Mouse (Mus musculus) embryonic fibroblast, embryonic 13.5 days (primary cell): ENCODE measurements around the gene Rab40c. TPM values are rescaled to one million over a fixed set of nuclear protein-coding genes. Genes with fewer than 3 reads are reported as not detected.

Experiments
- H3K27ac ChIP-seq: 2 replicates; pipeline ENCODE4 v1.5.1; 2012; ENCODE audit warnings: low read length, control low read depth, inconsistent platforms; ENCODE audit not compliant: insufficient read depth
- H3K4me1 ChIP-seq: 2 replicates; pipeline ENCODE4 v1.6.1; 2011; ENCODE audit warnings: low read length; ENCODE audit not compliant: control insufficient read depth, insufficient read depth
- H3K4me3 ChIP-seq: 2 replicates; pipeline ENCODE4 v1.5.1; 2011; ENCODE audit warnings: mild to moderate bottlenecking, control low read depth, low read length; ENCODE audit not compliant: insufficient read depth
- CTCF ChIP-seq: IDR thresholded peaks from 2 replicates; pipeline ENCODE4 v1.5.1; 2011; ENCODE audit warnings: mild to moderate bottlenecking, control low read depth, low read length, moderate library complexity, borderline replicate concordance; ENCODE audit not compliant: insufficient read depth
- POLR2A ChIP-seq: IDR thresholded peaks from 2 replicates; pipeline ENCODE4 v1.6.1; 2011; ENCODE audit warnings: low read depth, mild to moderate bottlenecking, control low read depth, low read length, moderate library complexity
- polyA plus RNA-seq: library from polyadenylated mRNA; stranded (reverse); fragments of >200 nt; gene quantifications from 2 replicates; pipeline ENCODE4 v1.2.4, GENCODE M21; 2011; ENCODE audit warnings: low read depth; ENCODE audit not compliant: missing spikeins, insufficient read length

Gene Rab40c
- polyA plus RNA-seq, 1 experiment, result 21.5 TPM

- Histone ChIP-seq H3K27ac (no peak overlapping the region), H3K4me1 (peaks cover 3% of the 10 kb centered on the region; the same call in 1 of the 2 replicates), H3K4me3 (no peak overlapping the region)
- TF ChIP-seq CTCF (no peak), POLR2A (no peak)
Observed at GRCm38 (mm10) chr17:25925348-25925747, 5.8 kb upstream of the Rab40c start.

- Histone ChIP-seq H3K4me3 (no peak overlapping the region), H3K27ac (no peak overlapping the region), H3K4me1 (peaks cover 12% of the 10 kb centered on the region)
- TF ChIP-seq POLR2A, result no peak
- TF ChIP-seq CTCF, result no peak
Observed at GRCm38 (mm10) chr17:25922120-25922519, 2.6 kb upstream of the Rab40c start.

- peaks cover 13% of the 10 kb centered on the region for H3K4me1 ChIP-seq
- peak overlapping the region; percentile 63 for H3K4me3 ChIP-seq
- no peak for TF ChIP-seq CTCF
- peak; percentile 77; the same call in 1 of the 2 replicates for TF ChIP-seq POLR2A
- H3K27ac ChIP-seq, result peak overlapping the region; percentile 89
Observed at GRCm38 (mm10) chr17:25919786-25920642, 487 bp upstream of the Rab40c start.

- H3K27ac ChIP-seq, result peak overlapping the region; percentile 50
- TF ChIP-seq CTCF (no peak), POLR2A (no peak)
Observed at GRCm38 (mm10) chr17:25918037-25918750, 1.3 kb downstream of the Rab40c start.

GRCm38 (mm10) chr17:25916931-25917647, 2.4 kb downstream of the Rab40c start:
- peaks cover 13% of the 10 kb centered on the region for H3K4me1 ChIP-seq
- no peak overlapping the region for H3K4me3 ChIP-seq
- TF ChIP-seq POLR2A (no peak), CTCF (no peak)
- no peak overlapping the region for H3K27ac ChIP-seq

More at GRCm38 (mm10) chr17:25918037-25918750, 1.3 kb downstream of the Rab40c start:
- peaks cover 13% of the 10 kb centered on the region for H3K4me1 ChIP-seq
- H3K4me3 ChIP-seq, result peak overlapping the region; percentile 72

- Histone ChIP-seq H3K27ac (no peak overlapping the region), H3K4me3 (no peak overlapping the region), H3K4me1 (peaks cover 10% of the 10 kb centered on the region)
- TF ChIP-seq CTCF, result no peak
- TF ChIP-seq POLR2A, result no peak
Observed at GRCm38 (mm10) chr17:25914295-25914694, 5.2 kb downstream of the Rab40c start.

- TF ChIP-seq CTCF (no peak), POLR2A (no peak)
- Histone ChIP-seq H3K27ac (no peak overlapping the region), H3K4me1 (peaks cover 10% of the 10 kb centered on the region), H3K4me3 (no peak overlapping the region)
Observed at GRCm38 (mm10) chr17:25913877-25914275, 5.7 kb downstream of the Rab40c start.

GRCm38 (mm10) chr17:25913186-25913876, 6.2 kb downstream of the Rab40c start:
- Histone ChIP-seq H3K4me1 (peaks cover 10% of the 10 kb centered on the region), H3K27ac (no peak overlapping the region), H3K4me3 (no peak overlapping the region)
- TF ChIP-seq CTCF (no peak), POLR2A (no peak)

- TF ChIP-seq POLR2A (no peak), CTCF (no peak)
- 0 out of 2 replicates have a peak, but pooled peaks cover 4% of the 10 kb centered on the region for H3K4me1 ChIP-seq
- no peak overlapping the region for H3K4me3 ChIP-seq
- no peak overlapping the region for H3K27ac ChIP-seq
Observed at GRCm38 (mm10) chr17:25911816-25912215, 7.7 kb downstream of the Rab40c start.
